Mouse (Mus musculus): Measurements from ENCODE around the gene Fkbpl.

DNA sequence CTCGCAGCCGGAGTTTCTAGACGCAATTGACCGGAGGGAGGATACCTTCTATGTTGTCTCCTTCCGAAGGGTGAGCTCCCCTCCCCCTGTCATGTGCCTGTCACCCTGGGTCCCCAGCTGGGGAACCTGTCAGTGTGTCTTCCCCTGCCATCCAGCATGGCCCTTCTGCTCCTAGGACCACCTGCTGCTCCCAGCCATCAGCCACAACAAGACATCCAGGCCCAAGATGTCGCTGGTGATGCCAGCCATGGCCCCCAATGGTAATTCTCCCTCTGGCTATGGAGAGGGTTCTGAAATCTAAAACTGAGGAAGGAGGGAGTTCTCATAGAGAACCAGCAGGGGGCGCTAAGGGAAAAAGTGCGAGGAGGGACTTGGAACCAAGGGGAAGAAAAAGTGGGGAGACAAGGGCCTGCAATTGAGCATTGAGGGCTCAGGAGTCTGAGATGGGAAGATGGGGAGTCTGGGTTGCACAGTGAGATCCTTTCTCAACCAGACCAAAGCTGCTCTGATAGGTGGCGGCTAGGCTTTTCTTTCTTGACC is 9.3 kb downstream of the Fkbpl start:
- no peak for TF ChIP-seq GATA1 (IDR thresholded peaks at IDR 0.05; ENCODE audit: low read length)
- no peak for TF ChIP-seq TAL1 (IDR thresholded peaks at IDR 0.05; ENCODE audit: low read length)
